Mouse (Mus musculus): ENCODE measurements at regions not wholly inside any gene's neighbourhood (a gene's known extent, or its start where the extent isn't known, plus 50 kb on each side); places are given as distances from the start of the nearest gene placed in this dataset.

- intact Hi-C loops (cut with DNase I): no loop called here
Observed at GRCm38 (mm10) chr3:140705536-140705935, 506.6 kb downstream of the Pdha2 start.

GRCm38 (mm10) chr3:140702929-140703328 lies 509.2 kb downstream of the Pdha2 start:
- intact Hi-C loops (cut with DNase I): no loop called here
- DNase-seq (ENCODE audit: extremely low spot score in 1 of 2, low spot score in 2 of 2): no peak

More at GRCm38 (mm10) chr3:140705536-140705935, 506.6 kb downstream of the Pdha2 start:
- no peak for DNase-seq (ENCODE audit: extremely low spot score in 1 of 2, low spot score in 2 of 2)

GRCm38 (mm10) chr3:140702271-140702681 lies 509.9 kb downstream of the Pdha2 start:
- no peak for DNase-seq (ENCODE audit: extremely low spot score in 1 of 2, low spot score in 2 of 2)
- intact Hi-C loops (cut with DNase I): no loop called here

- DNase-seq (ENCODE audit: extremely low spot score in 1 of 2, low spot score in 2 of 2): no peak
- intact Hi-C loops (cut with DNase I): no loop called here
Observed at GRCm38 (mm10) chr3:140697295-140697694, 514.9 kb downstream of the Pdha2 start.

GRCm38 (mm10) chr3:140682794-140683193 lies 529.4 kb downstream of the Pdha2 start:
- no peak for DNase-seq (ENCODE audit: extremely low spot score in 1 of 2, low spot score in 2 of 2)
- intact Hi-C loops (cut with DNase I): no loop called here

GRCm38 (mm10) chr3:140645785-140646388 lies 566.3 kb downstream of the Pdha2 start:
- intact Hi-C loops (cut with DNase I): no loop called here
- DNase-seq (ENCODE audit: extremely low spot score in 1 of 2, low spot score in 2 of 2): no peak

- intact Hi-C loops (cut with DNase I): no loop called here
Observed at GRCm38 (mm10) chr3:140619885-140620284, 592.3 kb downstream of the Pdha2 start.

More at GRCm38 (mm10) chr3:140619885-140620284, 592.3 kb downstream of the Pdha2 start:
- no peak for DNase-seq (ENCODE audit: extremely low spot score in 1 of 2, low spot score in 2 of 2)

Measured in left cerebral cortex, postnatal 10 days (tissue).